Mouse (Mus musculus) limb, embryonic 14.5 days (tissue): Measurements from ENCODE around the gene Mef2c. TPM values are rescaled to one million over a fixed set of nuclear protein-coding genes. Genes with fewer than 3 reads are reported as not detected.

Experiments
- ATAC-seq: fragments of 200-750 bp; cut with Nextera tagmentation; 2 replicates; pipeline ENCODE4 v1.8.0; 2017; ENCODE audit warnings: low read depth, moderate number of reproducible peaks, moderate TSS enrichment; ENCODE audit not compliant: low FRiP score
- DNase-seq: peaks from one replicate; pipeline ENCODE4 v3.0.0-alpha.2; 2015; ENCODE audit warnings: low spot score
- H3K27ac ChIP-seq: fragments of 300-500 bp; sonication (generic); replicated peaks from 2 replicates; pipeline ENCODE4 v1.5.1; 2014; ENCODE audit warnings: low read depth, mild to moderate bottlenecking, low read length, moderate library complexity, mixed read lengths
- H3K27me3 ChIP-seq: fragments of 300-500 bp; sonication (generic); 2 replicates; pipeline ENCODE4 v1.6.1; 2014; ENCODE audit warnings: low read length, mixed read lengths; ENCODE audit not compliant: control insufficient read depth, insufficient read depth
- H3K36me3 ChIP-seq: fragments of 300-500 bp; sonication (generic); 2 replicates; pipeline ENCODE4 v1.6.1; 2014; ENCODE audit warnings: mild to moderate bottlenecking, low read length, moderate library complexity, mixed read lengths; ENCODE audit not compliant: control insufficient read depth, insufficient read depth
- H3K4me1 ChIP-seq: fragments of 300-500 bp; sonication (generic); 2 replicates; pipeline ENCODE4 v1.6.1; 2014; ENCODE audit warnings: antibody characterized with exemption, low read length, mixed read lengths; ENCODE audit not compliant: control insufficient read depth, insufficient read depth
- H3K4me2 ChIP-seq: fragments of 300-500 bp; sonication (generic); replicated peaks from 2 replicates; pipeline ENCODE4 v1.6.1; 2014; ENCODE audit warnings: low read depth, mild to moderate bottlenecking, low read length, moderate library complexity; ENCODE audit not compliant: severe bottlenecking
- H3K4me3 ChIP-seq: fragments of 300-500 bp; sonication (generic); replicated peaks from 2 replicates; pipeline ENCODE4 v1.5.1; 2014; ENCODE audit warnings: low read length
- H3K9ac ChIP-seq: fragments of 300-500 bp; sonication (generic); 2 replicates; pipeline ENCODE4 v1.6.1; 2014; ENCODE audit warnings: mild to moderate bottlenecking, low read depth, low read length, moderate library complexity; ENCODE audit not compliant: severe bottlenecking
- H3K9me3 ChIP-seq: fragments of 300-500 bp; sonication (generic); 2 replicates; pipeline ENCODE4 v1.6.1; 2016; ENCODE audit warnings: low read length; ENCODE audit not compliant: control insufficient read depth
- POLR2A ChIP-seq: fragments of 200-500 bp; IDR thresholded peaks from 2 replicates; pipeline ENCODE4 v1.8.0; 2012; ENCODE audit warnings: inconsistent platforms, mild to moderate bottlenecking, moderate library complexity, borderline replicate concordance; ENCODE audit not compliant: insufficient read depth, insufficient read length; ENCODE audit errors: extremely low read depth
- WGBS: fragments of 180-500 bp; shearing (Covaris S2); extraction: QIAGEN DNeasy Blood & Tissue Kit; methylation state at CpG from one replicate; pipeline ENCODE4 v1.1.7; 2014; 5-methylcytosine and 5-hydroxymethylcytosine counted together
- polyA plus RNA-seq, 2 experiments: library from polyadenylated mRNA; depleted of rRNA in 1 of 2; stranded (reverse) in 1 of 2; unstranded in 1 of 2; fragments of >200 nt; fragmentation: Nextera tagmentation in 1 of 2; extraction: Ambion mirVana in 1 of 2; gene quantifications; 2 replicates each; pipeline versions ENCODE4 v1.2.1 to v1.2.3; 2012 to 2014

Mef2c gene
- polyA plus RNA-seq, 2 experiments = 50.0 to 158 TPM

DNA sequence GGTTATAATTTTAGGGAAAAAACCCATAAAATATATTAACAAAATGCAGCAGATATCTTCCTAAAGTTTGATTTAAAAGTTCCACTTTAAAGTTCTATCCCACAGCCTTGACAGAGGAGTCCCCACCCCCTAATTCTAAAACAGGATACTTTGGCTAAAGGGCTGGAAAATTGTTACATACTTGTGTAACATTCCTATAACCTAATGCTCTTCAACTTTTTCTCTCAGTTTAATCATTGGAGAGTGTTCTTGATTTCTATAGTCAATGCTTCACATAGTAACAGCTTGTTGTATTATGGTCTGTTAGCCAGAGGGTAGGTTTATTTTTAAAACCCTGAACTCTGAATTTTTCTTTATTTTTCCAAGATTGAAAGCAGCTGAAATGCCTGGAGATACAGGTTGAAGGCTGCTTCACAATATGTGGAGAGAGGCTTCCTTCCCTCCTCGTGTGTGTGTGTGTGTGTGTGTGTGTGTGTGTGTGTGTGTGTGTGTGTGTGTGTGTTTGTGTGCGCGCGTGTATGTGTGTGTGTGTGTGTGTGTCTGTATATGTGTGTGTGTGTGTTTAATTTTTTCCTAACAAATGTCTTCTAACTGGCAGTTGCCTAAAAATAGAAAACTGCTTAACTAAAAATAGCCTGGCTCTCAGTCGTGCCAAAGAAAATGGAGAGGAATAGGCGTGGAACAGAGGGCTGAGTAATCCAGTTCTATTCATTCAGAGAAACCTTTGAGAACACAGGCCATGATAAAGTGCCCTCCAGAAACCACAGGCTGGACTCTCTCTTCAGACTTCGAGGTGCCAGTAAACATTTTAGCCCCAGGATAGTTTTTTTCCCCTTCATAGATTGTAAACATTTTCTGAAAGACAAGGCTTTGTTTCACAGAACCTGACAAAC, 99.8 kb downstream of the Mef2c start:
- H3K4me2 ChIP-seq = no peak overlapping the region
- peaks cover 29% of the 10 kb centered on the region for H3K4me1 ChIP-seq
- H3K4me3 ChIP-seq = no peak overlapping the region
- no peak for TF ChIP-seq POLR2A
- 39% methylated on average over 7 of the region's 7 CpGs for WGBS
- H3K9me3 ChIP-seq = no peaks in the 10 kb centered on the region
- H3K27me3 ChIP-seq = no peaks in the 10 kb centered on the region
- peak overlapping the region; percentile 72 for H3K27ac ChIP-seq
- H3K36me3 ChIP-seq = no peaks in the 10 kb centered on the region
- DNase-seq = peak; percentile 78
- H3K9ac ChIP-seq = no peak overlapping the region
- ATAC-seq = peak; percentile 63

DNA sequence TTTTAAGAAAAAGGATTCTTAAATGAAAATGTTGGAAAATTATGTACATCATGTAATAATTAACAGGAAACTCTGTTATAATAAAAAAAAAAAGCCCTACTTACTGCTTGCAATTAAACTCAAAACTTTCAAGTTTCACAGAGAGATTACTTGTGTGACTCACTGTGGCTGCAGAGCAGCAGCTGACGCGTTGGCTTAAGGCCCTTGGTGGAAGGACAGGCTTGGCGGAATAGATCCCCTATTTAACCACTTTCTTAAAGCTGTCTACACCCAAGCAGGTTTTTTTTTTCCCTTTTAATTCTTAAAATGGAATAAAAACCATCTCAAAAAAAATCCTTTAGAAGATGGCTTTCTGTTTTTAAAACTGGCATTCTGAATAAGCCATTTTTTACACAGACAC, 100.5 kb downstream of the Mef2c start:
- no peaks in the 10 kb centered on the region for H3K9me3 ChIP-seq
- peak overlapping the region; percentile 72 for H3K27ac ChIP-seq
- H3K4me3 ChIP-seq = no peak overlapping the region
- no peak overlapping the region for H3K4me2 ChIP-seq
- H3K36me3 ChIP-seq = no peaks in the 10 kb centered on the region
- H3K9ac ChIP-seq = no peak overlapping the region
- H3K4me1 ChIP-seq = peaks cover 36% of the 10 kb centered on the region
- peak; percentile 55 for DNase-seq
- 20% methylated on average over 3 of the region's 3 CpGs for WGBS
- TF ChIP-seq POLR2A = no peak
- no peaks in the 10 kb centered on the region for H3K27me3 ChIP-seq
- no peak for ATAC-seq

DNA sequence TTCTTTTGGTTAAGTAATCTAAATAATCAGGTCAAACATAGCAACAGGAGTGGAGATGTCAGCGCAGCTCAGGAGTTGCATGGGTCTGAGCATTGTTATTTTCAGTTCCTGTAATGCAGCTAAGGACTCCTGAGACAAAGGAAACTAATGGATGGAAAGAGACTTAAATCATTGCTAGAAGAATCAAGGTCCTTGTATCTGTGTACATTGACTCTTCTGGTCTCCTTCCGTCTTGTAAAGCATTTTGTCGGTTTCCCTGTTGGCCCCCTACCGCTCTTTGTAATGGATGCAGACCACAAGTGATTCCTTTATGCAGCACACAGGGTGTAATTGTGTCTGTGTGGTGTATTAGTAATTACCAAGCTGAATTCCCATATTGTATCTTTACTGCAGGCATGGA, 101.0 kb downstream of the Mef2c start:
- DNase-seq = no peak
- H3K27me3 ChIP-seq = no peaks in the 10 kb centered on the region
- H3K4me3 ChIP-seq = no peak overlapping the region
- H3K4me1 ChIP-seq = peaks cover 39% of the 10 kb centered on the region
- peak overlapping the region; percentile 39; the same call in 1 of the 2 replicates for H3K27ac ChIP-seq
- no peak for ATAC-seq
- WGBS = 40% methylated on average over 4 of the region's 4 CpGs
- no peaks in the 10 kb centered on the region for H3K36me3 ChIP-seq
- H3K9ac ChIP-seq = no peak overlapping the region
- H3K4me2 ChIP-seq = no peak overlapping the region
- no peaks in the 10 kb centered on the region for H3K9me3 ChIP-seq
- no peak for TF ChIP-seq POLR2A

DNA sequence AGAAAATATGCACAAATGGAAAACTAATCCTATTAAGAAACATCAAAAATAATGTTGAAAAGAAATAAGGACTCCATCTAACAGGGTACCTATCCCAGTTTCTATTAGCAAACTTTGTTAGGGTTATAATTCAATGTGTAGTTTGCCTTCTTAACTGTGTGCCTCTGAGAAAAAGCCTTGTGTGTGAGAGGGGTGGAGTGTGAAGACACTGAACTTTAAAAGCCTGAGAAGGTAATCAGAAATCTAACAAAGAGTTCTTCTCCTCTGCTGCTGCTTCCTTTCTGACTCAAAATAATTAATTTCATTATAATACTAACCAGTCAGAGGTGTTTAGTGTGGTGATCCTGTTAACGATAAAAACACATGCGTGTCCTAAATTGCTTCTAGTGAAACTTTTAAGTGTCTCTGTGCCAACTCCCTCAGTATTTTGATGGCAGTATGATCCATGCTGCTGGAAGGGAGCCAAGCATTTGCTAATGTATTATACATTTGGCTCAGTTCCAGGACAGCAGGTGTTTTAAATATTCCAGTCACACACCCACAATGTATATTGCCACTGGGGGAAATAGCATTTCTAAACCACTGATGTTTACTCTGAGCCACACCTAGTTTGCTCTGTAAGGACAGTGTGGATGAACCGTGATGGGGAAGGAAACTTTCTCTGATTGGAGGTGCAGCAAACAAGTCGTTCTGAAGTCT, 104.2 kb downstream of the Mef2c start:
- ATAC-seq = peak; percentile 32
- H3K27ac ChIP-seq = no peak overlapping the region
- peak; percentile 88 for DNase-seq
- no peaks in the 10 kb centered on the region for H3K36me3 ChIP-seq
- H3K4me2 ChIP-seq = no peak overlapping the region
- H3K9me3 ChIP-seq = no peaks in the 10 kb centered on the region
- H3K4me1 ChIP-seq = peaks cover 42% of the 10 kb centered on the region
- no peaks in the 10 kb centered on the region for H3K27me3 ChIP-seq
- WGBS = 7% methylated on average over 4 of the region's 4 CpGs
- H3K9ac ChIP-seq = no peak overlapping the region
- H3K4me3 ChIP-seq = no peak overlapping the region
- no peak for TF ChIP-seq POLR2A

DNA sequence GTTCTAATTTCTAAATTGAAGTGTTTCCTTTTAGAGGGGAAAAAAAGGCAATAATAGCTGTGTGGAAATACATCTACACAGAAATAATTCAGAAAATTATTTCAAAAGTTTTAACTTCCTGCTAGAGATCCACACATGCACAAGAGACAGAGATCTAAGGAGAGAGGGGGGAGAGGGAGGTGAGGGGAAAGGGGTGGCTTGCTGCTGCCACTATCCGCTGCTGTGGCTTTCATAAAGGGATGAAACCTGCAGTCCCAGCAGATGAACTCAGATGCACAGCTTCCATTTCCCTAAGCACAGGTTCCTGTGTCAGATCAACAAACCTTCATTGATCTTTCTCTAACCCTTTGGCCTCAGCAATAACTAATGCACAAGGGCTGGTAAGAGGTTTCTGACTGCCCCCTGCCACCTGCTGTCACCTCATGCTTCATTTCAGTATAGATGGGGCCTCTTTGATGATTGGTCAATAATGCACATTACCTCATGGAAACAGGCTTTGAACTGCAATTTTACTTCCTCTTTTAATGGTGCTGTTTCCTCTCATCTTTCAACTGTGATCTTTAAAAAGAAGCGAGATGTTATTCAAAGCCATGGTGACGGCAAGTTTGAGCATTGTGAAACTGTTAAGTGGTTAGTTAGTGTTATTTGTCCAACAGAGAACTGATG, 105.2 kb downstream of the Mef2c start:
- 48% methylated on average over 3 of the region's 3 CpGs for WGBS

More for the DNA sequence above, 105.2 kb downstream of the Mef2c start:
- Histone ChIP-seq H3K9me3 (no peaks in the 10 kb centered on the region), H3K9ac (no peak overlapping the region), H3K4me1 (peaks cover 39% of the 10 kb centered on the region), H3K4me3 (no peak overlapping the region), H3K4me2 (no peak overlapping the region), H3K27ac (no peak overlapping the region), H3K36me3 (no peaks in the 10 kb centered on the region), H3K27me3 (no peaks in the 10 kb centered on the region)
- DNase-seq = peak; percentile 7
- TF ChIP-seq POLR2A = no peak
- ATAC-seq = no peak
